Mouse (Mus musculus): ENCODE results near the gene Golm1. TPM values are rescaled to one million over a fixed set of nuclear protein-coding genes. Genes with fewer than 3 reads are reported as not detected.

The Golm1 gene
- polyA plus RNA-seq, 1 experiment: 3.0 TPM

- H3K4me1 ChIP-seq (ENCODE audit: control insufficient read depth, insufficient read depth, low read length): peaks cover 3% of the 10 kb centered on the region; the same call in 1 of the 2 replicates
- TF ChIP-seq CTCF (IDR thresholded peaks at IDR 0.05; ENCODE audit: control insufficient read depth, insufficient read depth, insufficient replicate concordance, low read depth, low read length) (no peak), POLR2A (IDR thresholded peaks at IDR 0.05; ENCODE audit: control insufficient read depth, low read depth, low read length) (no peak)
- no peak overlapping the region for H3K4me3 ChIP-seq (ENCODE audit: control insufficient read depth, low read depth, low read length)
- H3K27me3 ChIP-seq (ENCODE audit: control insufficient read depth, insufficient read depth, low read length): no peaks in the 10 kb centered on the region
- H3K36me3 ChIP-seq (ENCODE audit: control insufficient read depth, insufficient read depth, low read length): no peaks in the 10 kb centered on the region
- H3K27ac ChIP-seq (ENCODE audit: control insufficient read depth, insufficient read depth, low read depth, low read length): no peak overlapping the region
Observed at GRCm38 (mm10) chr13:59689843-59690242, 14.2 kb upstream of the Golm1 start.

GRCm38 (mm10) chr13:59689313-59689712 is 13.7 kb upstream of the Golm1 start:
- Histone ChIP-seq H3K27ac (ENCODE audit: control insufficient read depth, insufficient read depth, low read depth, low read length) (no peak overlapping the region), H3K36me3 (ENCODE audit: control insufficient read depth, insufficient read depth, low read length) (no peaks in the 10 kb centered on the region), H3K27me3 (ENCODE audit: control insufficient read depth, insufficient read depth, low read length) (no peaks in the 10 kb centered on the region), H3K4me1 (ENCODE audit: control insufficient read depth, insufficient read depth, low read length) (peaks cover 3% of the 10 kb centered on the region; the same call in 1 of the 2 replicates), H3K4me3 (ENCODE audit: control insufficient read depth, low read depth, low read length) (no peak overlapping the region)
- TF ChIP-seq POLR2A (IDR thresholded peaks at IDR 0.05; ENCODE audit: control insufficient read depth, low read depth, low read length) (no peak), CTCF (IDR thresholded peaks at IDR 0.05; ENCODE audit: control insufficient read depth, insufficient read depth, insufficient replicate concordance, low read depth, low read length) (no peak)

GRCm38 (mm10) chr13:59688338-59688770 is 12.7 kb upstream of the Golm1 start:
- TF ChIP-seq CTCF (IDR thresholded peaks at IDR 0.05; ENCODE audit: control insufficient read depth, insufficient read depth, insufficient replicate concordance, low read depth, low read length): no peak
- TF ChIP-seq POLR2A (IDR thresholded peaks at IDR 0.05; ENCODE audit: control insufficient read depth, low read depth, low read length): no peak
- Histone ChIP-seq H3K4me3 (ENCODE audit: control insufficient read depth, low read depth, low read length) (no peak overlapping the region), H3K27me3 (ENCODE audit: control insufficient read depth, insufficient read depth, low read length) (no peaks in the 10 kb centered on the region)

DNA sequence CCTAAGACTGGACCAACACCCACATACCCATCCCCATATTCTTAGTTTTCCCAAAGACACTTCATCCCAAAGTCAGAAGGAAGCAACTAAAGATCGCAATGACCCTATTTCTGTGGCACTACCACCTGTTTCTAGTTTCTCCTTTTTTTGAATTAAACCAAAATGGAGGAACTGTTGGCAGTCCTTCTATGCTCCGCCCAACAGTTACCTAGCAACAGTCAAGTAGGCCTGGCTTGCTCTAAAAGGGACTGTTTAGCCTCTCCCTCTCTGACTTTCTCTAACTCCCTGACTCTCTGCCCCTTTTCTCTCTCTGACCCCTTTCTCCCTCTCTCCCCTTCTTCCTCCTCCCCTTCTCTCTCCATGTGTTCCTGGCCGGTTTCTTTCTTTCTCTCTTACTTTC is 9.6 kb upstream of the Golm1 start:
- H3K27me3 ChIP-seq (ENCODE audit: control insufficient read depth, insufficient read depth, low read length): no peaks in the 10 kb centered on the region
- peaks cover 9% of the 10 kb centered on the region for H3K4me1 ChIP-seq (ENCODE audit: control insufficient read depth, insufficient read depth, low read length)
- H3K4me3 ChIP-seq (ENCODE audit: control insufficient read depth, low read depth, low read length): no peak overlapping the region
- no peak overlapping the region; the same call in 1 of the 2 replicates for H3K27ac ChIP-seq (ENCODE audit: control insufficient read depth, insufficient read depth, low read depth, low read length)
- no peak for TF ChIP-seq CTCF (IDR thresholded peaks at IDR 0.05; ENCODE audit: control insufficient read depth, insufficient read depth, insufficient replicate concordance, low read depth, low read length)
- TF ChIP-seq POLR2A (IDR thresholded peaks at IDR 0.05; ENCODE audit: control insufficient read depth, low read depth, low read length): no peak
- no peaks in the 10 kb centered on the region for H3K36me3 ChIP-seq (ENCODE audit: control insufficient read depth, insufficient read depth, low read length)

More at GRCm38 (mm10) chr13:59688338-59688770, 12.7 kb upstream of the Golm1 start:
- Histone ChIP-seq H3K27ac (ENCODE audit: control insufficient read depth, insufficient read depth, low read depth, low read length) (no peak overlapping the region), H3K4me1 (ENCODE audit: control insufficient read depth, insufficient read depth, low read length) (peaks cover 3% of the 10 kb centered on the region; the same call in 1 of the 2 replicates), H3K36me3 (ENCODE audit: control insufficient read depth, insufficient read depth, low read length) (no peaks in the 10 kb centered on the region)

DNA sequence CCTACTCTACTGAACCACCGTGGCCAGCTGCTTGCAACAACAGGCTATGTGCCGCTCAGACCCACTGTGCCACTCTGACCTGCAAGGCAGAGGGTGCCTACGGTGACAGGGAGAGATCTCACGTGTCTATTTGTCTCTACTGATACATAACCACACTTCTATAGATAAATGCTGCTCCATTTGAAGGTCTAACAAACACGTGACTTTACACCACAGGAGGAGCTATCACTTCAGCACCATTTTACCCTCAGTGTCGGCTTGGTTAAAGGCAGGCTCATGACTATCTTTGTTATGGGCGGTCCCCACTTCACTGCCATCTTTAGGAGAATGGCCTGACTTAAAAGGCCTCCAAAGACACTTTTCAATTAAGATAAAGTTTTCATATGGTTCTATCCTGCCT is 7.0 kb upstream of the Golm1 start:
- TF ChIP-seq CTCF (IDR thresholded peaks at IDR 0.05; ENCODE audit: control insufficient read depth, insufficient read depth, insufficient replicate concordance, low read depth, low read length) (no peak), POLR2A (IDR thresholded peaks at IDR 0.05; ENCODE audit: control insufficient read depth, low read depth, low read length) (no peak)
- no peaks in the 10 kb centered on the region for H3K36me3 ChIP-seq (ENCODE audit: control insufficient read depth, insufficient read depth, low read length)
- H3K27ac ChIP-seq (ENCODE audit: control insufficient read depth, insufficient read depth, low read depth, low read length): no peak overlapping the region
- H3K27me3 ChIP-seq (ENCODE audit: control insufficient read depth, insufficient read depth, low read length): no peaks in the 10 kb centered on the region
- H3K4me3 ChIP-seq (ENCODE audit: control insufficient read depth, low read depth, low read length): no peak overlapping the region
- H3K4me1 ChIP-seq (ENCODE audit: control insufficient read depth, insufficient read depth, low read length): peaks cover 12% of the 10 kb centered on the region

DNA sequence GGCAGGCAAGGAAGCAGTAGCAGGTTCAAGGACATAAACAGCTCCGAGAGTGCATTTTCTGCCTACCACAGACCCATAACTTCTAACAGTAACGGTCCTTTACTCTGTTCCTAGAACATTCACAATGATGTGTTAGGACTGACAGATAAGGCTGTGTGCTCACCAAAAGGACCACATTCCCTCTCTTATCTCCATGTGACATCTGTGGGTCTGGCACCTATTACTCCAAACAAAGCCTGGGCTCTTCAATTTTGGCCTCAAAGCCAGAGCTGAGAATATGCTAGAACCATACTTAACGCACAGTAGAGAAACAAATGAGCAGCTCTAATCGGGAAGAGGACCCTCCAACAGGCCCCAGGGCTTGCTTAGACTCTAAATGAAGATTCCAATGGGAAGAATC is 4.3 kb upstream of the Golm1 start:
- no peaks in the 10 kb centered on the region for H3K36me3 ChIP-seq (ENCODE audit: control insufficient read depth, insufficient read depth, low read length)

GRCm38 (mm10) chr13:59679306-59679705 is 3.7 kb upstream of the Golm1 start:
- peaks cover 4% of the 10 kb centered on the region for H3K27me3 ChIP-seq (ENCODE audit: control insufficient read depth, insufficient read depth, low read length)
- H3K4me3 ChIP-seq (ENCODE audit: control insufficient read depth, low read depth, low read length): no peak overlapping the region
- H3K27ac ChIP-seq (ENCODE audit: control insufficient read depth, insufficient read depth, low read depth, low read length): no peak overlapping the region
- H3K4me1 ChIP-seq (ENCODE audit: control insufficient read depth, insufficient read depth, low read length): peaks cover 17% of the 10 kb centered on the region
- H3K36me3 ChIP-seq (ENCODE audit: control insufficient read depth, insufficient read depth, low read length): no peaks in the 10 kb centered on the region
- TF ChIP-seq CTCF (IDR thresholded peaks at IDR 0.05; ENCODE audit: control insufficient read depth, insufficient read depth, insufficient replicate concordance, low read depth, low read length): no peak
- no peak for TF ChIP-seq POLR2A (IDR thresholded peaks at IDR 0.05; ENCODE audit: control insufficient read depth, low read depth, low read length)

More for the DNA sequence above, 4.3 kb upstream of the Golm1 start:
- Histone ChIP-seq H3K4me3 (ENCODE audit: control insufficient read depth, low read depth, low read length) (no peak overlapping the region), H3K27ac (ENCODE audit: control insufficient read depth, insufficient read depth, low read depth, low read length) (no peak overlapping the region), H3K4me1 (ENCODE audit: control insufficient read depth, insufficient read depth, low read length) (peaks cover 15% of the 10 kb centered on the region), H3K27me3 (ENCODE audit: control insufficient read depth, insufficient read depth, low read length) (peaks cover 4% of the 10 kb centered on the region)
- TF ChIP-seq POLR2A (IDR thresholded peaks at IDR 0.05; ENCODE audit: control insufficient read depth, low read depth, low read length) (no peak), CTCF (IDR thresholded peaks at IDR 0.05; ENCODE audit: control insufficient read depth, insufficient read depth, insufficient replicate concordance, low read depth, low read length) (no peak)
